Mouse (Mus musculus): Measurements from ENCODE around the gene Slc30a6. TPM values are rescaled to one million over a fixed set of nuclear protein-coding genes. Genes with fewer than 3 reads are reported as not detected.
"Not testable (repeated sequence)": the region's sequence is repeated elsewhere in the genome, so short reads cannot be mapped to it uniquely, and the experiment has no call there.

The Slc30a6 gene
- total RNA-seq, 2 experiments from 2014 or later, result 5.8 to 6.5 TPM

- DNase-seq, result no peak
- Histone ChIP-seq H3K4me3 (no peak overlapping the region), H3K27ac (no peak overlapping the region)
- intact Hi-C loops (cut with DNase I), result no loop called here
- no peak for TF ChIP-seq CTCF (IDR thresholded peaks at IDR 0.05)
Measured at GRCm38 (mm10) chr17:74456825-74457224, 61.4 kb downstream of the Slc30a6 start.

- H3K27ac ChIP-seq, result no peak overlapping the region
- intact Hi-C loops (cut with DNase I), result no loop called here
- TF ChIP-seq CTCF (IDR thresholded peaks at IDR 0.05), result no peak
- DNase-seq, result no peak
- no peak overlapping the region; the same call in 1 of the 2 replicates for H3K4me3 ChIP-seq
Measured at GRCm38 (mm10) chr17:74457972-74458677, 62.7 kb downstream of the Slc30a6 start.

GRCm38 (mm10) chr17:74458711-74459408 lies 63.5 kb downstream of the Slc30a6 start, which contains the start of gene Nlrc4:
Gene Nlrc4 (minus strand): TSS chr17:74459142.
- Histone ChIP-seq H3K27ac (no peak within 1 kb of the TSS), H3K4me3 (peak within 1 kb of the TSS; percentile 5; the same call in 1 of the 2 replicates)
- intact Hi-C loops (cut with DNase I), result no loop called here
- TF ChIP-seq CTCF (IDR thresholded peaks at IDR 0.05), result no peak
- DNase-seq, result no peak

- no peak for TF ChIP-seq CTCF (IDR thresholded peaks at IDR 0.05)
- Histone ChIP-seq H3K4me3 (no peak overlapping the region), H3K27ac (no peak overlapping the region)
- intact Hi-C loops (cut with DNase I), result no loop called here
- no peak for DNase-seq
Measured at GRCm38 (mm10) chr17:74463510-74463909, 68.1 kb downstream of the Slc30a6 start.

GRCm38 (mm10) chr17:74467981-74468380 lies 72.6 kb downstream of the Slc30a6 start:
- intact Hi-C loops (cut with DNase I); H3K27ac ChIP-seq; DNase-seq; H3K4me3 ChIP-seq: not testable (repeated sequence)

- intact Hi-C loops (cut with DNase I); H3K4me3 ChIP-seq; H3K27ac ChIP-seq; DNase-seq: not testable (repeated sequence)
Measured at GRCm38 (mm10) chr17:74470133-74470532, 74.7 kb downstream of the Slc30a6 start.

Other genes with a start within 250 kb of the Slc30a6 start
- gene Memo1, start 100.1 kb upstream of the Slc30a6 start, total RNA-seq (2021), result 10 to 100 TPM; 43.7 to 55.6 TPM
- gene Dpy30, start 71.7 kb upstream of the Slc30a6 start, total RNA-seq (2021), result 10 to 100 TPM; 45.2 to 57.6 TPM
- 10 to 100 TPM; 47.5 to 47.9 TPM for gene Spast, start 56.6 kb upstream of the Slc30a6 start, total RNA-seq (2021)
- under 1 TPM; 0.08 TPM for gene Nlrc4, start 63.5 kb downstream of the Slc30a6 start, total RNA-seq (2021)
- gene Yipf4, start 93.9 kb downstream of the Slc30a6 start, total RNA-seq (2021), result 10 to 100 TPM; 28.4 to 36.7 TPM
- gene Birc6, start 132.7 kb downstream of the Slc30a6 start, total RNA-seq (2021), result 10 to 100 TPM; 61.3 to 62.4 TPM